Mouse (Mus musculus) kidney, embryonic 16.5 days (tissue): ENCODE data around the gene Fcho1. TPM values are rescaled to one million over a fixed set of nuclear protein-coding genes. Genes with fewer than 3 reads are reported as not detected.
A peak's percentile ranks its signal among the peaks of the same experiment; 100 is the strongest.

Source experiments
- ATAC-seq: fragments of 200-750 bp; cut with Nextera tagmentation; 2 replicates; pipeline ENCODE4 v1.8.0; 2017; ENCODE audit warnings: moderate TSS enrichment; ENCODE audit not compliant: low FRiP score, low TSS enrichment
- H3K27ac ChIP-seq: fragments of 300-500 bp; sonication (generic); 2 replicates; pipeline ENCODE4 v1.5.1; 2014; ENCODE audit warnings: low read length
- H3K27me3 ChIP-seq: fragments of 300-500 bp; sonication (generic); 2 replicates; pipeline ENCODE4 v1.6.1; 2014; ENCODE audit warnings: low read length, control low read depth, mixed read lengths; ENCODE audit not compliant: insufficient read depth
- H3K36me3 ChIP-seq: fragments of 300-500 bp; sonication (generic); 2 replicates; pipeline ENCODE4 v1.6.1; 2014; ENCODE audit warnings: low read length, control low read depth, mixed read lengths; ENCODE audit not compliant: insufficient read depth
- H3K4me1 ChIP-seq: fragments of 300-500 bp; sonication (generic); 2 replicates; pipeline ENCODE4 v1.6.1; 2014; ENCODE audit warnings: low read length, control low read depth, mixed read lengths; ENCODE audit not compliant: insufficient read depth
- H3K4me2 ChIP-seq: fragments of 300-500 bp; sonication (generic); replicated peaks from 2 replicates; pipeline ENCODE4 v1.6.1; 2014; ENCODE audit warnings: low read depth, low read length
- H3K4me3 ChIP-seq: fragments of 300-500 bp; sonication (generic); 2 replicates; pipeline ENCODE4 v1.5.1; 2014; ENCODE audit warnings: mild to moderate bottlenecking, low read length
- H3K9ac ChIP-seq: fragments of 300-500 bp; sonication (generic); replicated peaks from 2 replicates; pipeline ENCODE4 v1.6.1; 2014; ENCODE audit warnings: low read length
- H3K9me3 ChIP-seq: fragments of 300-500 bp; sonication (generic); 2 replicates; pipeline ENCODE4 v1.6.1; 2016; ENCODE audit warnings: low read length, control low read depth
- WGBS: fragments of 180-500 bp; shearing (Covaris S2); extraction: QIAGEN DNeasy Blood & Tissue Kit; methylation state at CpG from one replicate; pipeline ENCODE4 v1.1.7; 2014; 5-methylcytosine and 5-hydroxymethylcytosine counted together
- polyA plus RNA-seq: library from polyadenylated mRNA; unstranded; fragments of >200 nt; fragmentation: Nextera tagmentation; extraction: Ambion mirVana; gene quantifications from 2 replicates; pipeline ENCODE4 v1.2.1, GENCODE M21; 2015

The Fcho1 gene
- polyA plus RNA-seq, 1 experiment from 2014 or later, result 8.7 TPM

DNA sequence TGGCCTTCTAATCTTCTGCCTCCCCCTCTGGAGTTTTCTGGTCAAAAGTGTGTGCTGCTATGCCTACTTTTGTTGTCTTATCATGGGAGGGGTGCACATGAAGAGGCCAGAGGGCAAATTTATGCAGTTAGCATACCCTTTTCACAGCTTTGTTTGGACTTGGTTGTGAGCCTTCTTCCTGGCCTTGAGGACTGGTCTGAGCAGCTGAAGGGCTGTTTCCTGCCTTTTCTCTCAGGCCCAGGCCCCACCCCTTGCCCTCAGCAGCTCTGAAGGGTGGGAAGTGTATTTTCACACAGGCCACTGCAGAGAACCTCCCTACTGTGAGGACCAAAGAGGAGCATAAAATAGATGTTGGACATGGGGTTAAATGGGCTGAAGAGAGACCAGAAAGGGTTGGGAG is 48.0 kb downstream of the Fcho1 start:
- no peaks in the 10 kb centered on the region for H3K36me3 ChIP-seq
- ATAC-seq, result no peak
- no peak overlapping the region for H3K9ac ChIP-seq
- 0 out of 2 replicates have a peak overlapping the region, but pooled peaks have one; percentile 8 for H3K4me3 ChIP-seq
- no peak overlapping the region for H3K27ac ChIP-seq
- peak overlapping the region; percentile 21; the same call in 1 of the 2 replicates for H3K4me2 ChIP-seq
- peaks cover 26% of the 10 kb centered on the region for H3K4me1 ChIP-seq
- H3K27me3 ChIP-seq, result peaks cover 65% of the 10 kb centered on the region
- no peaks in the 10 kb centered on the region for H3K9me3 ChIP-seq

DNA sequence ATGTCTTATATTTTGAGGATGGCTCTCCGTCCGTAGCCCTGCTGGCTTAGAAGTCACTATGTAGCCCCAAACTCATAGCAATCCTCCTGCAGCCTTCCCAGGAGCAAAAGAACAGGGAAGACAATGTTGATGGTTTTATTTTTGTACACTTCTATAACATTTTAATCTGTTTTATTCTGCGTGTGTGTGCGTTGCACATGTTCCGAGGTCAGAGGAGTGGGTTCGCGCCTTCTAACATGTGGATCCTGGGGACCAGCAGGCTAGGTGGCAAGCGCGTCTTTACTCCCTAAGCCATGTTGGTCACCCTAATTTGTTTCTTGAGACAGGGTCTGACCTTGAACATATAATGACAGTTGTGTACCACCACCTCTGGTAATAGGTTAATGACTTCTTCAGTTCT is 48.7 kb downstream of the Fcho1 start:
- ATAC-seq, result no peak
- no peaks in the 10 kb centered on the region for H3K36me3 ChIP-seq
- peak overlapping the region; percentile 90 for H3K4me2 ChIP-seq
- H3K9ac ChIP-seq, result peak overlapping the region; percentile 82
- no peaks in the 10 kb centered on the region for H3K9me3 ChIP-seq
- 63% methylated on average over 9 of the region's 9 CpGs for WGBS
- H3K4me3 ChIP-seq, result peak overlapping the region; percentile 72
- H3K27me3 ChIP-seq, result peaks cover 58% of the 10 kb centered on the region
- H3K27ac ChIP-seq, result peak overlapping the region; percentile 52
- H3K4me1 ChIP-seq, result peaks cover 24% of the 10 kb centered on the region

DNA sequence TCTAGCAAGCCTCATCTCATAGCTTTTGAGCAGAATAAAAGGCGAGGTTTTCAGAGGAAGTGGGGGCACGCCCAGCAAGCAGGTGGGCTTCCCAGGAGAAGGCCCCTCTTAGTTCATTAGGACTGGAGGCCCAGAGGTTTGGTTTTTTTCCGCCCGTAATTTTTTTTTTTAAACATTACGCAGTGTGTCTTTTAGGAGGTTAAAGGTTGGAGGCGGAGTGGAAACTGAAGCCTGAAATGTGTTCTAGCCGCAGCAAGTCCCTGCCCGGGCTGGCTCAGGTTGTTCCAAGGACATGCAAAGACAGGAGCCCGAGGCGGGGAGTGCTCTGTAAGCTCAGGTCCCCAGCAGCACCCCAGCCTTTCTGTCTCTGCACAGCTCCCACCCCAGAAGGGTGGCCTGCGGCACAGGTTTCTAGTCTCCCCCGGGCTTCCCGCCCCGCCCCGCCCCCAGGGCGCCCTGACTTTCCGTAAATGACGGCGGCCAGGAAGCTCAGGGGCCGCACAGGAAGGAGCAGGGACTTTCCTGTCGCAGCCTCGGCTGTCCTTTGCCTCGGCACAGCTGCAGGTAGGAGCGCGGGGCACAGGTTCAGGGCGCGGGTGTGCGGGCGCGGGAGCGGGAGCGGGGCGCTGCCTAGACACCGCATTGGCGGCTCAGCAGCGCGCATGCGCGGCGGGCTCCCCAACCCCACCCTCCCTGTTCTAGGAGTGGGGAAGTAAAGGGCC is 49.3 kb downstream of the Fcho1 start, which contains the start of gene Jak3:
Gene Jak3, plus strand, starts transcription at position 277 of the 722 bp plus-strand sequence.
- Histone ChIP-seq H3K4me3 (peak within 1 kb of the TSS; percentile 72), H3K36me3 (no peaks in the 10 kb centered on the region), H3K27ac (peak within 1 kb of the TSS; percentile 52), H3K27me3 (peaks cover 52% of the 10 kb centered on the region), H3K9ac (peak within 1 kb of the TSS; percentile 82), H3K9me3 (no peaks in the 10 kb centered on the region), H3K4me2 (peak within 1 kb of the TSS; percentile 90), H3K4me1 (peaks cover 20% of the 10 kb centered on the region)
- ATAC-seq, result peak; percentile 17; the same call in 1 of the 2 replicates
- 3% methylated on average over 39 of the region's 40 CpGs for WGBS

DNA sequence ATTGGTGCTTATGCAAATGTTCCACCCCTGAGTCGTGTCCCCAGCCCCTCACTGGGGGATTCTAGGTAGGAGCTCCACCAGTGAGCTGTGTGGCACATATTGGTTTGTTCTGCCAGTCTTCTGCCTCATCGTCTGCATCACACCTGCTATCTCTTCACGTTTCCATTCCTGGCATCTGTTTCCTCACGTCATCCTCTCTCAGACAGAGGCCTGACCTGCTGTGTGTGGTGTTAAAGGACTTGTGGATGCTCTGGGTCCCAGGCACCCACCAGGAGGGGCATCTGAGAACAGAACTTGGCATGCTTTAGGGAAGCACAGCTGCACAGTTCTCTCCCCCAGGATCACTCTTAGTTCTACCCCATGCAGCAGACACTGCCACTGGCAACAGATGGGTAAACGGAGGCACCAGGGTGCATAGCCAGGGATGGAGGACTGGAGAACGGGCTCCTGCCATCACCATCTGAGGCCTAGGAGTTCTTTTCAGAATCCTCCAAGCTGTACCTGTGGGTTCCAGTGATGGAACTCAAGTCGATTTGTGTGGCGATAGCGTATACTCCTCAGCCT is 50.0 kb downstream of the Fcho1 start:
- Histone ChIP-seq H3K4me2 (peak overlapping the region; percentile 90), H3K36me3 (no peaks in the 10 kb centered on the region), H3K27ac (no peak overlapping the region; the same call in 1 of the 2 replicates), H3K9me3 (no peaks in the 10 kb centered on the region), H3K4me1 (peaks cover 20% of the 10 kb centered on the region), H3K4me3 (peak overlapping the region; percentile 72; the same call in 1 of the 2 replicates), H3K27me3 (peaks cover 50% of the 10 kb centered on the region), H3K9ac (no peak overlapping the region)
- 36% methylated on average over 9 of the region's 9 CpGs for WGBS
- ATAC-seq, result no peak

DNA sequence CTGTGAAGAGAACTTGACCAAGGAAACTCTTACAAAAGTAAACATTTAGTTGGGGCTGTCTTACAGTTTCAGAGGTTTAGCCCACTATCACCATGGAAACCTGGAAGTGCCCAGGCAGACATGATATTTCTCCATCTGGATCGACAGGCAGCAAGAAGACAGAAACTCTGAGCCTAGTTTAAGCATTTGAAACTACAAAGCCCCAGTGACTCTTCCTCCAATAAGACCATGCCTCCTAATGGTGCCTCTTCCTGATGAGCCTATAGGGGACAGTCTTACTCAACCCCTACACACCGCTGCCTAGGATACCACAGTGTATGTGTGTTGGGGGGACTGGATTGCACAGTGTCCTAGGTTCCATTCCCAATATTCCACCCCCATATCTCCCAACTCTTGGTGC is 51.4 kb downstream of the Fcho1 start:
- H3K4me2 ChIP-seq, result no peak overlapping the region
- ATAC-seq, result no peak
- H3K4me1 ChIP-seq, result peaks cover 21% of the 10 kb centered on the region
- H3K4me3 ChIP-seq, result no peak overlapping the region
- H3K36me3 ChIP-seq, result no peaks in the 10 kb centered on the region
- WGBS, result 83% methylated on average over 2 of the region's 2 CpGs
- no peak overlapping the region for H3K9ac ChIP-seq
- H3K9me3 ChIP-seq, result no peaks in the 10 kb centered on the region
- H3K27me3 ChIP-seq, result peaks cover 47% of the 10 kb centered on the region
- no peak overlapping the region for H3K27ac ChIP-seq

DNA sequence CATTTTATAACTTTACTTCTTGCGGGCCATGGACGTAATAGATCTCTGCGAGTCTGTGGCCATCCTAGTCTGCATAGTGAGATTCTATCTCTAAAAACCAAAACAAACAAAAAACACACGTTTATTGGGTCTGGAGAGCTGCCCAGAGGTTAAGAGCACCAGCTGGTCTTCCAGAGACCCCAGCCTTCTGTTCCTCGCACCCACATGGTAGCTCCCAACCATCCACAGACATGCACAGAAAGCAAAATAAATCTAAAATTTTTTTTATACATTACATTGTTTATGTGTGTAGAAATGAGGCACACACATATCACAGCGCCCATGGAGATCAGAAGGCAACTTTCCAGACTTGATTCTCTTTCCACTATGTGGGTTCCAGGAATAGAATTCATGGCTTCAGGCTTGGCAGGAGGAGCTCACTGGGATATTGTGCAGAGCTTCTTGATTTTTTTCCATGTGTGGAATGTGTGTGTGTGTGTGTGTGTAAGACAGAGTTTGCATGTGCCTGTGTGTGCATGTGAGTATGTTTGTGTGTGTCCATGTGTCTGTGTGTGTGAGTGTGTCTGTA is 53.3 kb downstream of the Fcho1 start:
- Histone ChIP-seq H3K4me2 (peak overlapping the region; percentile 98), H3K9ac (no peak overlapping the region; the same call in 1 of the 2 replicates), H3K36me3 (no peaks in the 10 kb centered on the region), H3K27me3 (peaks cover 38% of the 10 kb centered on the region), H3K9me3 (no peaks in the 10 kb centered on the region), H3K27ac (no peak overlapping the region), H3K4me1 (peaks cover 36% of the 10 kb centered on the region), H3K4me3 (peak overlapping the region; percentile 54; the same call in 1 of the 2 replicates)
- ATAC-seq, result no peak
- WGBS, result 52% methylated on average over 6 of the region's 6 CpGs

DNA sequence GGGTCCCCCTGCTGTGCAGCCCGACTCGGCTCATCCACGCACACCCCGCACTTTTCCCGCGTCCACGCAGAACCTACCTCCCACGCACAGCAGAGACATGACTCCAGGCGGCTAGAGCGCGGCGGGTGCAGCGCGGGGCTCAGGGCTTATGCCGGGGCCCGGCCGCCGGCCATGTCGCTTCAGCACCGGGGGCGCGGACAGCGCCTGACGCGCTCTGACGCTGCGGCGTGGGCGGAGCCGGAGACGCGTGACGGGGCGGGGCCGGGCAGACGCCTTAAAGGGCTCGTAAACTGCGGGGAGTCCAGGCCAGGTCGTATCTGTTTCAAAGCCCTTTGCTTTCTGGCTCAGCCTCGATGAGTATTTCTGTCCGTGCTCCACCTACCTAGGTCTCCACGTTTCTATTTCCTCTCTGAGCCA is 54.0 kb downstream of the Fcho1 start, which contains the start of gene Unc13a:
Gene Unc13a, minus strand, starts transcription at position 209 of the 417 bp plus-strand sequence.
- ATAC-seq, result peak; percentile 70
- Histone ChIP-seq H3K4me3 (peak within 1 kb of the TSS; percentile 54), H3K9ac (peak within 1 kb of the TSS; percentile 61), H3K27me3 (peaks cover 35% of the 10 kb centered on the region), H3K9me3 (no peaks in the 10 kb centered on the region), H3K4me1 (peaks cover 34% of the 10 kb centered on the region), H3K27ac (no peak within 1 kb of the TSS), H3K4me2 (peak within 1 kb of the TSS; percentile 98), H3K36me3 (no peaks in the 10 kb centered on the region)
- 0% methylated on average over 41 of the region's 42 CpGs for WGBS

DNA sequence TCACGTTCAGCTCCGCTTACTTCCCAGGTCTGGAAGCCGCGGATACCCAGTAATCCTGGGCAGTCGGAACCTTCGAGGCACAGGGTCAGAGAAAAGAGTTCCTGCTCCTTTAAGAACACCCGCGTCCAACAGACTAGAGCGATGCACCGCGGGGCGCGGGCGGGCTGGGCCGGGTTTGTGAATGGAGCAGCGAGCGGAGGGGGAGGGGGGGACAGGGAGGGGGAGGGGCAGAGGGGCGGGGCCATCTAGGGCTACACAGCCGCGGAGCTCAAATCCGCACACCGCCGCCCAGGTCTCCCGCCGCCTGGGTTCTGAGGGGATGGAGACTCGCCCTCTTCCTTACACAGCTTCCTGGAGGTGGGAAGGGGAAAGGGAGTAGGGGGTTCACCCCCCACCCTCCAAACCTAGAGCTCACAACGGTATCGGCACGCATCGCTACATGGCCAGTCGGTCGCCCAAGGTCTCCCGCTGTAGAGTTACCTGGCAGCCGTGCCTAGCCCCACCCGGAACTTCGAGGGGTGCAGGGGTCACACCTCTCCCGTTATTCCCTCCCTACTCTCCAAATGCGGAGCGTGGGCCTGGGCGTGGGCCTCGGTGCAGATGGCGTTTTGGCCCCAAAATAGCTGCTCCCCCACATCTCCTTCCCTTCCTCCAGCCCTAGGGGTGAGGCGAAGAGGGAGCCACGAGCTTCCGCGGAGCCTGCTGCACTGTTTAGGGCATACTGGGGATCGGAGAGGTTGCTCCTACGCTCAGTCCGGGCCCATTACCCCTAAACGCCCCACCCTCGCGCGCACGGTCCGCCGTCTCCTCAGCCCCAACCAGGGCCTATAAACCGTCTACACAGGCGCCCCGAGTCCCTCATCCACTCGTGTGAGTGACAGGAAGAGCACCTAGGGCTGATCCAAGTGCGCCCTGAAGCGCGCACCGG is 54.6 kb downstream of the Fcho1 start:
- 0 out of 2 replicates have a peak overlapping the region, but pooled peaks have one; percentile 10 for H3K9ac ChIP-seq
- H3K4me1 ChIP-seq, result peaks cover 36% of the 10 kb centered on the region
- no peaks in the 10 kb centered on the region for H3K9me3 ChIP-seq
- H3K27me3 ChIP-seq, result peaks cover 35% of the 10 kb centered on the region
- peak overlapping the region; percentile 54 for H3K4me3 ChIP-seq
- peak; percentile 37 for ATAC-seq
- no peak overlapping the region for H3K27ac ChIP-seq
- WGBS, result under 1% methylated on average over 55 of the region's 64 CpGs
- H3K36me3 ChIP-seq, result no peaks in the 10 kb centered on the region
- H3K4me2 ChIP-seq, result peak overlapping the region; percentile 98

DNA sequence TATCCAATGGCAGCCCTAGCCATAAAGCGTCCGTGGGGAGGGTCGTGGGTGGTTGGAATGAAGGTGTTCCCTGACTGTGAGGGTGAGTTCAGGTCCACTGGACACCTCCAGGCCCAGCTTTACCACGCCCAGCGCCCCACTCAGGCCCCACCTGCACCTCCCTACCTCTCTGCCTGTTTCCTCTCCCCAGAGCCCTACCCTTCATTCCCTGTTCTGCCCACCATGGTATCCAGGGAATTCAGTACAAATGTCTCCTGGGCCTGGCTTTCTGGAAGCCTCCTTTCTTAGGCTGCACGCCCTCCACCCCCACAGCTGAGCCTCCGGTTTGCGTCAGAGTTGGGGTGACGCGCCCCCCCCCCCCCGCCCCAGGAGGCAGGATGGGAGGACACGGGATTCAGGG is 55.3 kb downstream of the Fcho1 start:
- peak overlapping the region; percentile 98 for H3K4me2 ChIP-seq
- H3K9ac ChIP-seq, result 0 out of 2 replicates have a peak overlapping the region, but pooled peaks have one; percentile 10
- WGBS, result 14% methylated on average over 9 of the region's 12 CpGs
- H3K4me1 ChIP-seq, result peaks cover 40% of the 10 kb centered on the region
- peak overlapping the region; percentile 54 for H3K4me3 ChIP-seq
- peaks cover 30% of the 10 kb centered on the region for H3K27me3 ChIP-seq
- no peaks in the 10 kb centered on the region for H3K9me3 ChIP-seq
- no peaks in the 10 kb centered on the region for H3K36me3 ChIP-seq
- no peak for ATAC-seq
- no peak overlapping the region for H3K27ac ChIP-seq
